Mouse (Mus musculus) neural tube, embryonic 11.5 days (tissue): Measurements from ENCODE around the gene Jazf1. TPM values are rescaled to one million over a fixed set of nuclear protein-coding genes. Genes with fewer than 3 reads are reported as not detected.

Experiments used
- ATAC-seq: fragments of 200-750 bp; cut with Nextera tagmentation; 2 replicates; pipeline ENCODE4 v1.8.0; 2017; ENCODE audit warnings: moderate number of reproducible peaks, mild to moderate bottlenecking, moderate TSS enrichment, moderate library complexity; ENCODE audit not compliant: insufficient read depth, low FRiP score, low TSS enrichment
- DNase-seq: peaks from one replicate; pipeline ENCODE4 v3.0.0-alpha.2; 2015; ENCODE audit warnings: low spot score
- H3K27ac ChIP-seq: fragments of 300-500 bp; sonication (generic); 2 replicates; pipeline ENCODE4 v1.5.1; 2014; ENCODE audit warnings: low read depth, mild to moderate bottlenecking, low read length
- H3K27me3 ChIP-seq: fragments of 300-500 bp; sonication (generic); 2 replicates; pipeline ENCODE4 v1.6.1; 2014; ENCODE audit warnings: mild to moderate bottlenecking, low read length, mixed read lengths; ENCODE audit not compliant: control insufficient read depth, insufficient read depth
- H3K36me3 ChIP-seq: fragments of 300-500 bp; sonication (generic); 2 replicates; pipeline ENCODE4 v1.6.1; 2014; ENCODE audit warnings: mild to moderate bottlenecking, low read length, moderate library complexity, mixed read lengths; ENCODE audit not compliant: control insufficient read depth, insufficient read depth
- H3K4me1 ChIP-seq: fragments of 300-500 bp; sonication (generic); 2 replicates; pipeline ENCODE4 v1.6.1; 2014; ENCODE audit warnings: low read length, mixed read lengths; ENCODE audit not compliant: control insufficient read depth, insufficient read depth
- H3K4me2 ChIP-seq: fragments of 300-500 bp; sonication (generic); 2 replicates; pipeline ENCODE4 v1.6.1; 2014; ENCODE audit warnings: low read depth, mild to moderate bottlenecking, moderate library complexity
- H3K4me3 ChIP-seq: fragments of 300-500 bp; sonication (generic); 2 replicates; pipeline ENCODE4 v1.5.1; 2014; ENCODE audit warnings: low read depth, low read length
- H3K9ac ChIP-seq: fragments of 300-500 bp; sonication (generic); 2 replicates; pipeline ENCODE4 v1.6.1; 2014; ENCODE audit warnings: mild to moderate bottlenecking, low read length
- H3K9me3 ChIP-seq: fragments of 300-500 bp; sonication (generic); 2 replicates; pipeline ENCODE4 v1.6.1; 2016; ENCODE audit warnings: low read length; ENCODE audit not compliant: control insufficient read depth
- WGBS: fragments of 180-500 bp; shearing (Covaris S2); extraction: QIAGEN DNeasy Blood & Tissue Kit; methylation state at CpG from one replicate; pipeline ENCODE4 v1.1.7; 2014; 5-methylcytosine and 5-hydroxymethylcytosine counted together
- polyA plus RNA-seq: library from polyadenylated mRNA; unstranded; fragments of >200 nt; fragmentation: Nextera tagmentation; extraction: Ambion mirVana; gene quantifications from 2 replicates; pipeline ENCODE4 v1.2.1, GENCODE M21; 2014

Jazf1 gene
- polyA plus RNA-seq = 8.7 and 11.0 TPM in 2 replicates

- under 1% methylated on average over 39 of the region's 133 CpGs for WGBS
- Histone ChIP-seq H3K9ac (peak within 1 kb of the TSS; percentile 68), H3K4me1 (peaks cover 5% of the 10 kb centered on the region; the same call in 1 of the 2 replicates), H3K27ac (peak within 1 kb of the TSS; percentile 72), H3K9me3 (no peaks in the 10 kb centered on the region), H3K4me2 (peak within 1 kb of the TSS; percentile 90), H3K4me3 (peak within 1 kb of the TSS; percentile 85), H3K36me3 (no peaks in the 10 kb centered on the region), H3K27me3 (peaks cover 15% of the 10 kb centered on the region)
- DNase-seq (peak; percentile 58), ATAC-seq (peak; percentile 73)
These were observed at the start of gene Jazf1 for GRCm38 (mm10) chr6:53067989-53068874. Gene Jazf1 (minus strand): TSS chr6:53068631.

- Histone ChIP-seq H3K27me3 (no peaks in the 10 kb centered on the region), H3K4me2 (no peak overlapping the region), H3K9me3 (no peaks in the 10 kb centered on the region), H3K4me1 (peaks cover 3% of the 10 kb centered on the region; the same call in 1 of the 2 replicates), H3K36me3 (no peaks in the 10 kb centered on the region), H3K27ac (no peak overlapping the region), H3K4me3 (no peak overlapping the region), H3K9ac (no peak overlapping the region)
- 58% methylated on average over 1 of the region's 1 CpGs for WGBS
- no peak for ATAC-seq
- no peak for DNase-seq
These were observed 49.4 kb upstream of the Jazf1 start for GRCm38 (mm10) chr6:53117855-53118254.

DNA sequence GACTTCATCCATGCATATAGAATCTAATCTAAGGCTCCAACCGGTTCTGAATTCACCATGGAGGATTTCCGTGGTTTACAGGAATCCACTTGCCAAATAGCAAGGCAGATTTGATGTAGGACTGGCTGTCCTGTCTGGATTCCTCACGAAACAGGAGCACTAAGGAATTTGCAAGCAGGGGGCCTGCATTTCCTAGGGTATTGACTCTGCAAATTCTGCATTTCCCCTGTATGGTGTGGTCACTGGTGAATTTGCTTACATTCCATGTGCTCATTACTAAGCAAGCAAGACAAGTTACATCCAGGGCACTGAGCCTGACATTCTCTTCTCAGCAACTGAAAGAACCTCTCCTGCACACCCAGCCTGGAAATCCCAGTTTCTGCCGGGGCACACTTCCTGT lies 18.4 kb upstream of the Jazf1 start:
- H3K27ac ChIP-seq = no peak overlapping the region
- H3K36me3 ChIP-seq = no peaks in the 10 kb centered on the region
- H3K4me1 ChIP-seq = no peaks in the 10 kb centered on the region
- ATAC-seq (no peak), DNase-seq (no peak)
- no peak overlapping the region for H3K4me2 ChIP-seq
- no peaks in the 10 kb centered on the region for H3K9me3 ChIP-seq
- no peak overlapping the region for H3K4me3 ChIP-seq
- 68% methylated on average over 4 of the region's 4 CpGs for WGBS
- no peaks in the 10 kb centered on the region for H3K27me3 ChIP-seq
- no peak overlapping the region for H3K9ac ChIP-seq

GRCm38 (mm10) chr6:53081241-53081640 lies 12.8 kb upstream of the Jazf1 start:
- no peak for DNase-seq

GRCm38 (mm10) chr6:53078671-53079070 lies 10.2 kb upstream of the Jazf1 start:
- ATAC-seq (no peak), DNase-seq (no peak)
- 45% methylated on average over 2 of the region's 2 CpGs for WGBS
- Histone ChIP-seq H3K4me3 (no peak overlapping the region), H3K9me3 (no peaks in the 10 kb centered on the region), H3K4me1 (no peaks in the 10 kb centered on the region), H3K9ac (no peak overlapping the region), H3K27ac (no peak overlapping the region), H3K27me3 (no peaks in the 10 kb centered on the region), H3K36me3 (no peaks in the 10 kb centered on the region), H3K4me2 (no peak overlapping the region)

More at GRCm38 (mm10) chr6:53081241-53081640, 12.8 kb upstream of the Jazf1 start:
- Histone ChIP-seq H3K9me3 (no peaks in the 10 kb centered on the region), H3K27ac (no peak overlapping the region), H3K9ac (no peak overlapping the region), H3K36me3 (no peaks in the 10 kb centered on the region), H3K27me3 (no peaks in the 10 kb centered on the region), H3K4me2 (no peak overlapping the region), H3K4me3 (no peak overlapping the region), H3K4me1 (no peaks in the 10 kb centered on the region)
- ATAC-seq = no peak
- WGBS = 86% methylated on average over 4 of the region's 4 CpGs

- Histone ChIP-seq H3K36me3 (no peaks in the 10 kb centered on the region), H3K4me1 (peaks cover 5% of the 10 kb centered on the region; the same call in 1 of the 2 replicates), H3K9me3 (no peaks in the 10 kb centered on the region), H3K4me3 (no peak overlapping the region), H3K9ac (no peak overlapping the region), H3K27me3 (peaks cover 15% of the 10 kb centered on the region), H3K4me2 (no peak overlapping the region), H3K27ac (no peak overlapping the region)
- DNase-seq = no peak
- ATAC-seq = no peak
- 90% methylated on average over 6 of the region's 6 CpGs for WGBS
These were observed 3.3 kb upstream of the Jazf1 start for GRCm38 (mm10) chr6:53071732-53072131.

DNA sequence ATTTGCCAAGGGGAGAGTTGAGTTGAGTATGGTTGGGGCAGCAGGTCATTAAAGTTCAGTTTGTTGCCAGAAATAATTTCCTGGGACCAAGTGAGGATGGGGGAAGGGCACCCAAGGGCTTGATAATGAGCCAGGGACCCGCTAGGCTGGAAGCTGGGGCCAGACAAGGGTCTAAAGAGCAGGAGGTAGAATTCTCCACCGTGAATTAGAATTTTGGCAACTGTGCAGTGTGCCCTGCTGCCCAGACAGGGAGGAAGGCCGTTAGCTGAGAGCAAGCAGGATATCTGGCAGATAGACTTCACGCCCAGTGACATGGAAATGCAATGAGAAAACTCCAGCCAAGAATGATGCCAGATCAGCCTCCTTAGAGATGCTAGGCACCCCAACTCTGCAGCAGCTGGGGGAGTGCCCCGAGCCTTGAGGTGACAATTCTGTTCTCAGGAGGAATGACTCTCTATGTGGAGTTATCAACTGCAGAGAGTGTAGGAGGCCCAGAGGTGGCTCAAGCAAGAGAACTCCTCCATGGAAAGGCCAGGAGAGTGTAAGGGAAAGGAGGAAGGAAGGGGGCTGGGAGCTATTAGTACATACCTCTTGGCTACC lies 1.6 kb upstream of the Jazf1 start:
- Histone ChIP-seq H3K4me2 (no peak overlapping the region), H3K9ac (no peak overlapping the region), H3K36me3 (no peaks in the 10 kb centered on the region), H3K4me1 (peaks cover 5% of the 10 kb centered on the region; the same call in 1 of the 2 replicates), H3K4me3 (no peak overlapping the region), H3K27ac (no peak overlapping the region), H3K27me3 (peaks cover 15% of the 10 kb centered on the region), H3K9me3 (no peaks in the 10 kb centered on the region)
- DNase-seq (no peak), ATAC-seq (no peak)
- 35% methylated on average over 5 of the region's 5 CpGs for WGBS

DNA sequence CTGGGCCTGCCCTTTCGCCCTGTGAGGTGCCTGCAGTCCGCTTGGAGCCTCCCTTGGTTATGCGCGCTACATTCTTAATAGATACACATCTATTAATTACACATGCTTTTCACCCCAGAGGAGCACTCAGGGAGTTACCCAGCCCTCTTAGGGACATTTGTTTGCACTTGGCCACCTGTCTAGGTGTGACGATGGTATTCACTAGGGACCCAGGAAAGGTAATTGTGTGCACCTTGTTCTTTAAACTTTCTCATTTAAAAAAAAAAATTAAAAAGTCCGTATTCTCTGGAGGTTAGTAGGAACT lies 396 bp upstream of the Jazf1 start:
- no peak; the same call in 1 of the 2 replicates for ATAC-seq
- Histone ChIP-seq H3K4me2 (peak overlapping the region; percentile 90), H3K27me3 (peaks cover 15% of the 10 kb centered on the region), H3K9me3 (no peaks in the 10 kb centered on the region), H3K9ac (no peak overlapping the region; the same call in 1 of the 2 replicates), H3K4me3 (peak overlapping the region; percentile 85), H3K36me3 (no peaks in the 10 kb centered on the region), H3K27ac (no peak overlapping the region), H3K4me1 (peaks cover 5% of the 10 kb centered on the region; the same call in 1 of the 2 replicates)
- no peak for DNase-seq
- WGBS = 2% methylated on average over 6 of the region's 6 CpGs
